Mouse (Mus musculus) left cerebral cortex, adult 18-20 months (tissue): ENCODE measurements around the gene Tma7. TPM values are rescaled to one million over a fixed set of nuclear protein-coding genes. Genes with fewer than 3 reads are reported as not detected.
A peak's percentile ranks its signal among the peaks of the same experiment; 100 is the strongest.

Source experiments
- DNase-seq, 2 experiments: peaks; one replicate each; pipeline ENCODE4 v3.0.0; 2021 to 2022; ENCODE audit warnings: low spot score in 2 of 2, mixed read lengths in 1 of 2
- total RNA-seq, 2 experiments: library from RNA; stranded (reverse); gene quantifications; 2 replicates each; pipeline ENCODE4 v1.2.3; 2021

Tma7 gene
- total RNA-seq, 2 experiments from 2014 or later: 308 to 319 TPM

DNA sequence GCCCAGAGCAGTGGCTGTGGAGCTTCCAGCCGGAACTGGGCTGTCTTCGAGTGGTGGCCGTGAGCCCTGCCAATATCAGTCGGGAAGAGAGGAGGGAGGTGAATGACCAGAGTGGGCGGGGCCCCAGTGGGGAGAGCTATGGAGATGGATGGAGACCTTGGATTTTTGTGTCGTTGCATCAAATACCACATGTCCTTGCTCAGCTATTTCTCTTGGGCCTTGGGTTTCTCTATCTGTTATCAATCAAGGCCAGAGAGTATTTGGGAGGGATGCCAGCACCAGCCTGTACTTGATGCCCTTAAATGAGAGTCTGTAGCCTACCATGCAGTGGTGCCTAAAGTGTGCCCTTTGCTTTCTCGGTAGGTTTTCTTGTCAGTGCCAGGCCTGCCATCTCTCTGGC, 20.9 kb upstream of the Tma7 start:
- DNase-seq: no peak

DNA sequence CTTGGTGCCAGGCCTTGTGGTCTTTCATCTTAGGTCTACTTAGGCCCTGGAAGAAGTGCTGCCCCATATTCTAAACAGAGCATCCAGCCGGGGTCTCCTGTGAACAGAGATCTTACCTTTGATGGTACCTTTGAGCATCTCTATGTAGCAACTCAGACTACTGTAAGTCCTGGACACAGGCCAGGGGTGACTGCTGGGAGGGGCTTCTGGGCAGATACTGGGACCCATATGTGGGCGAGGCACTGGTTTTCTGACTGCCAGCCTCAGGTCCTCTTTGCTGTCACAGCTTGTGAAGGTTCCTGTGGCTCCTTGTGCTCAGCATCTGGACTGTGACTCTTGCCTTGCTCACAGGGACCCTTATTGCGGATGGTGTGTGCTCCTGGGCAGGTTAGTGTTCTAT, 20.2 kb upstream of the Tma7 start:
- no peak for DNase-seq

GRCm38 (mm10) chr9:109101933-109102445, 19.6 kb upstream of the Tma7 start:
- DNase-seq: no peak

DNA sequence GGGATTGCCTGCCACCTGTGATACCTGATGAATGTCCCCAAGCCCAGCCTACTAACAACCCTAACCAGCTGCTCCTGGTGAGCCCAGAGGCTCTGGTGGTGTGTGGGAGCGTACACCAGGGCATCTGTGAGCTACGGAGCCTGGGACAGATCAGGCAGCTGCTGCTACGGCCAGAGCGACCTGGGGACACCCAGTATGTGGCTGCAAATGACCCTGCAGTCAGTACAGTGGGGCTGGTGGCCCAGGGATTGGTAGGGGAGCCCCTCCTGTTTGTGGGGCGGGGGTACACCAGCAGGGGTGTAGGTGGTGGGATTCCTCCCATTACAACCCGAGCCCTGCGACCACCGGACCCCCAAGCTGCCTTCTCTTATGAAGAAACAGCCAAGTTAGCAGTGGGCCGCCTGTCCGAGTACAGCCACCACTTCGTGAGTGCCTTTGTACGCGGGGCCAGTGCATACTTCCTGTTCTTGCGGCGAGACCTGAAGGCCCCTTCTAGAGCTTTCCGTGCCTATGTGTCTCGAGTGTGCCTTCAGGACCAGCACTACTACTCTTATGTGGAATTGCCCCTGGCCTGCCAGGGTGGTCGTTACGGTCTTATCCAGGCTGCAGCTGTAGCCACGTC, 18.0 kb upstream of the Tma7 start:
- DNase-seq: no peak

- DNase-seq: no peak
These were observed 16.6 kb upstream of the Tma7 start for GRCm38 (mm10) chr9:109098969-109099368.

- DNase-seq: no peak
These were observed 16.0 kb upstream of the Tma7 start for GRCm38 (mm10) chr9:109098366-109098765.

- peak; percentile 56 to 57 for DNase-seq
These were observed 15.4 kb upstream of the Tma7 start for GRCm38 (mm10) chr9:109097831-109098230.

DNA sequence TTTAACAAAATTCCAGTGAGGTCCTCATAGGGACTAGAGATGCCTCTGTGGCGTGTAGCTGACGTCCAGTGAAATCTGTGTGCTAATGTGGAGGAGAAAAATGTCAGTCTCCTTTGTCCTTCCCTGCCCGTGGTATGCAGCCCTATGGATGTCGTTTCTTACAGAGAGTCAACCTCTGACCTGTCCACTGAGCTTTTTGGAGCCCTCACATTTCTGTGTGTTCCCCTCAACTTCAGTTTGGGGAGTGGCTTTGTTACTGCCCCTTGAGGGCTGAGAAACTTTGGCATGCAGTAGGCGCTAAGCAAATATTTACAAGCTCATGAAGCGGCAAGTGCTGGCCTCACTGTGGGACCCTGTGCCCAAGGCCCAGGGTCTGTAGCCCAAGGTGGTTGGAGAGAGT, 14.9 kb upstream of the Tma7 start:
- DNase-seq: no peak

GRCm38 (mm10) chr9:109096856-109097255, 14.5 kb upstream of the Tma7 start:
- DNase-seq: no peak

- no peak for DNase-seq
These were observed 13.9 kb upstream of the Tma7 start for GRCm38 (mm10) chr9:109096251-109096661.

- peak; percentile 50 to 61 for DNase-seq
These were observed 13.0 kb upstream of the Tma7 start, which contains the start of gene Plxnb1 for GRCm38 (mm10) chr9:109095137-109095982. TSS of gene Plxnb1 (plus strand) at chr9:109095389.

DNA sequence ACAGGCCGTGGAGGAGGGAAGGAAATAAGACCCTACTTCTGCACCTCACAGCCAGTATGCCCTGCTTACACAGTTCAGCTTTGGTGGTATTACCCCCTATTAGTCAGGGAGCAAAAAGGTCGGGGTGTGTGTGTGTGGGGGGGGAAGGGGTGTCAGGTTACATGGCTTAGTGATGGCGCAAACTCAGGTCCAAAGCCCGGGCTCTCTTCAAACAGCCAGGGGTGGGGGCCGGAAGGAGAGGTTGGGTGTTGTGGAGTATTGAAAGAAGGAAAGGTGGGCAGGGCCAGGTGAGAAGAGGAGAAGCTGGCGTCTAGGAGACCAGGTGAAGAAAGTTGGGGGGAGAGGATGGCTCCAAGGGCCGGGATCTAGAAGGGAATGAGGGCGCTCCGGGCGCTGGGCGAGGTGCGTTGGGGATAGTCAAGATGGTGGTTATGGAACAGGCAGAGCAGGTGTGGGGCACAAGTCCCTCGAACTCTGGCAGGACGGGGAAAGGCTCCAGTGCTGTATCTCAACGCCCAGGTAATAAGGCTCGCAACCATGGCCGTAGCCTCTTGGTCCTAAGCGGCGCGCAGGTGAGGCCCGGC, 12.3 kb upstream of the Tma7 start:
- DNase-seq: no peak

DNA sequence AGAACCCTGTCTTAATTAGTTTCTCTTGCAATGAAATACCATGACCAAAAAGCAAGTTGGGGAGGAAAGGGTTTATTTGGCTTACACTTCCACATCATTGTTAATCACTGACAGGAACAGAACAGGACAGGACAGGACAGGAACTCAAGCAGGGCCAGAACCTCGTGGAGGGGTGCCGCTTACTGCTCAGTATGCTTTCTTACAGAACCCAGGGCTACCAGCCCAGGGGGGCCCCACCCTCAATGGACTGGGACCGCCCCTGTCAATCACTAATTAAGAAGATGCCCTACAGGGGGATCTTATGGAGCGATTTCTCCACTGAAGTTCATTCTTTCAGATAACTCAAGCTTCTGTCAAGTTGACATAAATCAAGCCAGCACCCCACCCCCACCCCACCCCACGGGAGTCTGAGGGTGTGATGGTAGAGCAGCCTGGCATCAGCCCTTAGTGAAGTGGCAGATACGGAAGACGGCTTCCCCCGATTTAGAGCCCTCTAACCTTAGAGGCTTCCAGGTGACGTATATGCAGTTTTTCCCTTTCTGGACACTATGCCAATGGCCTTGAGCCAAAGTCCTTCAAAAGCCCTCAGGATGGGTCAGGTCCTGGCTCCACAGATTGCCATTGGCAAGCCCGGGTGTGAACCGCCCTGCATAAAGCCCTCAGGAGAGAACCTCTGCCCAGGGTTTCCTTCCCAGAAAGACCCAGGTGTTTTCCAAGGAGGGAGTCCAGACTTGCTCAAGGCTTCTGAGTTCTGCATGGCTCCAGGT, 11.6 kb upstream of the Tma7 start:
- DNase-seq: no peak

DNA sequence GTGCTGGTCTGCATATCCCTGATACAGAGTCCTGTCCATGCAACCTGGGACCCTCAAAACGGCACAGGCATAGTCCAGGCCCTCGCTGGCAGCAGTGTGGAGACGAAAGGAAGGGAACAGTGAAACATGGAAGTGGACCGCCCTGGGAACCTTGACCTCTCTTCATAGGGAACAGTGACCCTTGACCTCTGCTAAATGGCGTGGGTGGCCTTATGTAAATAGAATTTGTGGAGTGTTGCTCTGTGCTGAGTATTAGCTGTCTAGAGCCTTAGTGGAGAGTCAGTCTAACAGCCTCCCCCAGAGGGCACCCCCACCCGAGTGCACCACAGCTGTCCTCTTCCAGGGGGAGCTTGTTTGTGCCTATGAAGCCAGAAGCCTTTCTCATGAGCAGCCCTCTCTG, 10.4 kb upstream of the Tma7 start:
- no peak for DNase-seq

GRCm38 (mm10) chr9:109091802-109092201, 9.4 kb upstream of the Tma7 start:
- no peak for DNase-seq

DNA sequence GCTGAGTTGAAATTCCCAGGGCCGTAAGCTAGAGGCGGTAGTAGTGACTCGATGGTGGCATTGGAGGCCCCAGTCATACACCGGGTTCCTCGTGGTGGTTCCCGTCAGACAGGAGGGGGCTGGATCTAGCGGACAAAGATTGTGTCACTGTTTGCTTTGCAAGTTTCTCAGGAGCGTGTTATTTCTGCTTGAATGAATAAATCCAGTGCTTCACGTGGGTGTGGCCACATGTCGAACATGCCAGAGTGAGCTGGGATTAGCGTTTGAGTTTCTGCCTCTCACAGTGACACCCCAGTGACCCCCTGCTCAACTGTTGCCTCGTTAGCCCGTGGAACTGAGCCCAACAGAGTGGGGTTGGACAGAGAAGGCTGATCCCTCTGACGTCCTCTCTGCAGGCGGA, 8.1 kb upstream of the Tma7 start:
- DNase-seq: no peak

DNA sequence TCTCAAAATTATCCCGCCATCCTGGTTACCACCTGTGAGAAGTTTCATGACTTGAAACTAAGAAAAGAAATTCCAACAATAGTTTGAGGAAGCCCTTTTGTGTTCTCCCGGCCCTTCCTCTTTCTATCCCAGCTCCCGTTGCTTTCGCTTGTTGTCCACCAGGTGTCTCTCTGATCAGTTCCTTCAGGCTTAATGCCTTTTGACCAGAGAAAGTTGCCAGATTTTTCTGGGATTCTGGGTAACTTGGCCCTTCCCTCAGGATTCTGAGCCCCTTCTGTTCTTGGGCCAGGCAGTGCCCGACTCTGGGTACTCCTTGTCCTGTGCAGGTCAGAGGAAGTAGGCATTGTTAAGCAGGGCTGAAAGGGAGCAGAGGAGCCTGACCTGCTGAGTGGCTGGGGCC, 5.6 kb upstream of the Tma7 start:
- peak in 1 of 2 experiments; percentile 47 for DNase-seq

DNA sequence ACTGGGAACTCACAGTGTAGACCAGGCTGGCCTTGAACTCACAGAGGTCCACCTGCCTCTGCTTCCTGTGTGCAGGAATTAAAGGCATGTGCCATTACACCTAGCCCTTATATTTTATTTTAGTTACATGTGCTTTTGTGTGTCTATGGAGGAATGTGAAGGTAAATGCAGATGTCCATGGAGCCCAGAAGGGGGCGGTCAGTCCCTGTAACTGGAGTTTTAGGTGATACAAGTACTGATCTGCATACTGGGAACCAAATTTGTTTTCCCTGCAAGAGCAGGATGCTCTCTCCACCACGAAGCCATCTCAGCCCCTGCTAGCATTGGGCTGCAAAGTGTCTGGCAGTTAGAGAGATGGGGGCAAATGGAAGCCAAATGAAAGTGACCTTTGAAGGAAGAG, 2.5 kb upstream of the Tma7 start:
- no peak for DNase-seq

- DNase-seq: no peak
These were observed 651 bp downstream of the Tma7 start for GRCm38 (mm10) chr9:109081749-109082123.

DNA sequence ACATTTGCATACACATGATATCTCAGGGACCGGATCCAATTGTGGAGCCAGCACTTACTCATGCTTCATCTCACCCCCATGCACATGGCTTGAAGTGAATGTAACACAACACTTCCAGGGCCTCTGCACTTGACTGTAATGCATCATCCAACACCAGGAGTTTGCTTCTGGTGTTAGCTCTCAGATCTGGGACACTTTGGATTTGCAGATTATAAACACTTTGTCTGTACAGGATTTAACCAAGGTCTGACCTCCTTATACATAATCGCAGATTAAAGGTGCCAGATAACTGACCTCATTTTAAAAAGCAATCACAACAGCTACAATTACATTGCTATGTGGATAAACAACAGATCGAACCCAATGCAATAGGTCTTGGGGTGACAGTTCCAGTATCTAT, 1.9 kb downstream of the Tma7 start:
- no peak for DNase-seq
